Mouse (Mus musculus) intestine, embryonic 14.5 days (tissue): ENCODE results near the gene Vdr. TPM values are rescaled to one million over a fixed set of nuclear protein-coding genes. Genes with fewer than 3 reads are reported as not detected.
"Not testable (repeated sequence)": the region's sequence is repeated elsewhere in the genome, so short reads cannot be mapped to it uniquely, and the experiment has no call there.

Experiments
- ATAC-seq: fragments of 200-750 bp; cut with Nextera tagmentation; replicated peaks from 2 replicates; pipeline ENCODE4 v1.8.0; 2017; ENCODE audit warnings: low read depth, moderate number of reproducible peaks, moderate TSS enrichment, moderate library complexity; ENCODE audit not compliant: low FRiP score, low TSS enrichment
- DNase-seq: peaks from one replicate; pipeline ENCODE4 v3.0.0-alpha.2; 2018; ENCODE audit warnings: low spot score
- H3K27ac ChIP-seq: fragments of 300-500 bp; sonication (generic); 2 replicates; pipeline ENCODE4 v1.5.1; 2014; ENCODE audit warnings: low read depth, mild to moderate bottlenecking, control low read depth
- H3K27me3 ChIP-seq: fragments of 300-500 bp; sonication (generic); replicated peaks from 2 replicates; pipeline ENCODE4 v1.6.1; 2014; ENCODE audit warnings: low read length, control low read depth; ENCODE audit not compliant: control insufficient read depth, insufficient read depth
- H3K36me3 ChIP-seq: fragments of 300-500 bp; sonication (generic); 2 replicates; pipeline ENCODE4 v1.6.1; 2014; ENCODE audit warnings: low read length, control low read depth; ENCODE audit not compliant: control insufficient read depth, insufficient read depth
- H3K4me1 ChIP-seq: fragments of 300-500 bp; sonication (generic); replicated peaks from 2 replicates; pipeline ENCODE4 v1.6.1; 2014; ENCODE audit warnings: low read length, control low read depth, mixed read lengths; ENCODE audit not compliant: control insufficient read depth, insufficient read depth
- H3K4me2 ChIP-seq: fragments of 300-500 bp; sonication (generic); 2 replicates; pipeline ENCODE4 v1.6.1; 2014; ENCODE audit warnings: low read length
- H3K4me3 ChIP-seq: fragments of 300-500 bp; sonication (generic); 2 replicates; pipeline ENCODE4 v1.5.1; 2014; ENCODE audit warnings: low read depth, low read length, control low read depth, mixed read lengths
- H3K9ac ChIP-seq: fragments of 300-500 bp; sonication (generic); 2 replicates; pipeline ENCODE4 v1.6.1; 2014; ENCODE audit warnings: mild to moderate bottlenecking, low read length
- H3K9me3 ChIP-seq: fragments of 300-500 bp; sonication (generic); 2 replicates; pipeline ENCODE4 v1.6.1; 2016; ENCODE audit warnings: low read length, control low read depth; ENCODE audit not compliant: control insufficient read depth
- WGBS: fragments of 180-500 bp; shearing (Covaris S2); extraction: QIAGEN DNeasy Blood & Tissue Kit; methylation state at CpG from one replicate; pipeline ENCODE4 v1.1.7; 2014; 5-methylcytosine and 5-hydroxymethylcytosine counted together
- polyA plus RNA-seq: library from polyadenylated mRNA; unstranded; fragments of >200 nt; fragmentation: Nextera tagmentation; extraction: Ambion mirVana; gene quantifications from 2 replicates; pipeline ENCODE4 v1.2.1, GENCODE M21; 2014

The Vdr gene
- polyA plus RNA-seq, 1 experiment from 2014 or later, result 0.80 TPM

GRCm38 (mm10) chr15:97880441-97880840, 30.0 kb downstream of the Vdr start:
- WGBS, result 77% methylated on average over 9 of the region's 9 CpGs
- H3K9ac ChIP-seq, result no peak overlapping the region

GRCm38 (mm10) chr15:97878696-97879328, 31.6 kb downstream of the Vdr start:
- H3K9me3 ChIP-seq, result no peaks in the 10 kb centered on the region
- DNase-seq, result no peak
- no peak for ATAC-seq

More at GRCm38 (mm10) chr15:97880441-97880840, 30.0 kb downstream of the Vdr start:
- Histone ChIP-seq H3K27me3 (no peaks in the 10 kb centered on the region), H3K9me3 (no peaks in the 10 kb centered on the region), H3K4me3 (no peak overlapping the region), H3K36me3 (no peaks in the 10 kb centered on the region), H3K27ac (no peak overlapping the region), H3K4me2 (no peak overlapping the region), H3K4me1 (no peaks in the 10 kb centered on the region)
- DNase-seq (no peak), ATAC-seq (no peak)

GRCm38 (mm10) chr15:97875784-97876183, 34.6 kb downstream of the Vdr start:
- WGBS, result 78% methylated on average over 8 of the region's 8 CpGs
- no peak overlapping the region for H3K4me2 ChIP-seq
- H3K27me3 ChIP-seq, result no peaks in the 10 kb centered on the region
- H3K27ac ChIP-seq, result no peak overlapping the region
- no peaks in the 10 kb centered on the region for H3K9me3 ChIP-seq
- no peak for DNase-seq
- H3K36me3 ChIP-seq, result no peaks in the 10 kb centered on the region
- H3K4me1 ChIP-seq, result no peaks in the 10 kb centered on the region
- H3K9ac ChIP-seq, result no peak overlapping the region
- no peak for ATAC-seq
- no peak overlapping the region for H3K4me3 ChIP-seq

More at GRCm38 (mm10) chr15:97878696-97879328, 31.6 kb downstream of the Vdr start:
- Histone ChIP-seq H3K4me1 (no peaks in the 10 kb centered on the region), H3K9ac (no peak overlapping the region), H3K27ac (no peak overlapping the region), H3K27me3 (no peaks in the 10 kb centered on the region), H3K4me3 (no peak overlapping the region), H3K36me3 (no peaks in the 10 kb centered on the region), H3K4me2 (no peak overlapping the region)
- 55% methylated on average over 7 of the region's 7 CpGs for WGBS

GRCm38 (mm10) chr15:97873717-97874116, 36.7 kb downstream of the Vdr start:
- H3K27ac ChIP-seq, result no peak overlapping the region
- H3K9me3 ChIP-seq, result no peaks in the 10 kb centered on the region
- WGBS, result 67% methylated on average over 9 of the region's 9 CpGs
- H3K4me1 ChIP-seq, result no peaks in the 10 kb centered on the region
- no peak overlapping the region for H3K4me3 ChIP-seq
- no peak overlapping the region for H3K9ac ChIP-seq
- no peaks in the 10 kb centered on the region for H3K27me3 ChIP-seq
- ATAC-seq, result no peak
- H3K36me3 ChIP-seq, result no peaks in the 10 kb centered on the region
- no peak overlapping the region for H3K4me2 ChIP-seq
- DNase-seq, result no peak

GRCm38 (mm10) chr15:97872161-97872560, 38.3 kb downstream of the Vdr start:
- no peaks in the 10 kb centered on the region for H3K36me3 ChIP-seq
- H3K4me3 ChIP-seq, result no peak overlapping the region
- H3K4me1 ChIP-seq, result no peaks in the 10 kb centered on the region
- no peak overlapping the region for H3K9ac ChIP-seq
- no peaks in the 10 kb centered on the region for H3K27me3 ChIP-seq
- H3K4me2 ChIP-seq, result no peak overlapping the region
- H3K27ac ChIP-seq, result no peak overlapping the region
- ATAC-seq (no peak), DNase-seq (no peak)
- 96% methylated on average over 8 of the region's 8 CpGs for WGBS
- no peaks in the 10 kb centered on the region; the same call in 1 of the 2 replicates for H3K9me3 ChIP-seq

GRCm38 (mm10) chr15:97871055-97872030, 39.1 kb downstream of the Vdr start:
- DNase-seq, result no peak
- Histone ChIP-seq H3K4me3 (no peak overlapping the region), H3K4me1 (no peaks in the 10 kb centered on the region), H3K9ac (no peak overlapping the region), H3K27me3 (no peaks in the 10 kb centered on the region), H3K27ac (no peak overlapping the region), H3K4me2 (no peak overlapping the region), H3K9me3 (no peaks in the 10 kb centered on the region; the same call in 1 of the 2 replicates), H3K36me3 (no peaks in the 10 kb centered on the region)
- no peak for ATAC-seq
- 81% methylated on average over 19 of the region's 19 CpGs for WGBS

GRCm38 (mm10) chr15:97870116-97870515, 40.3 kb downstream of the Vdr start:
- not testable (repeated sequence) for H3K27ac ChIP-seq, H3K36me3 ChIP-seq, H3K4me1 ChIP-seq, ATAC-seq, H3K9me3 ChIP-seq, H3K27me3 ChIP-seq, DNase-seq, H3K4me3 ChIP-seq, H3K9ac ChIP-seq, H3K4me2 ChIP-seq
- WGBS, result 71% methylated on average over 4 of the region's 4 CpGs

GRCm38 (mm10) chr15:97868985-97869384, 41.4 kb downstream of the Vdr start:
- Histone ChIP-seq H3K4me1 (peaks cover 14% of the 10 kb centered on the region), H3K36me3 (no peaks in the 10 kb centered on the region), H3K9me3 (no peaks in the 10 kb centered on the region; the same call in 1 of the 2 replicates), H3K9ac (no peak overlapping the region), H3K27me3 (no peaks in the 10 kb centered on the region), H3K27ac (no peak overlapping the region), H3K4me2 (no peak overlapping the region), H3K4me3 (no peak overlapping the region)
- DNase-seq (no peak), ATAC-seq (no peak)
- WGBS, result 84% methylated on average over 6 of the region's 6 CpGs
